Mouse (Mus musculus) right cerebral cortex, postnatal 4 days (tissue): ENCODE results near the gene Lrmda.

Experiments
- DNase-seq: peaks from one replicate; pipeline ENCODE4 v3.0.0-alpha.2; 2022

Lrmda gene

DNA sequence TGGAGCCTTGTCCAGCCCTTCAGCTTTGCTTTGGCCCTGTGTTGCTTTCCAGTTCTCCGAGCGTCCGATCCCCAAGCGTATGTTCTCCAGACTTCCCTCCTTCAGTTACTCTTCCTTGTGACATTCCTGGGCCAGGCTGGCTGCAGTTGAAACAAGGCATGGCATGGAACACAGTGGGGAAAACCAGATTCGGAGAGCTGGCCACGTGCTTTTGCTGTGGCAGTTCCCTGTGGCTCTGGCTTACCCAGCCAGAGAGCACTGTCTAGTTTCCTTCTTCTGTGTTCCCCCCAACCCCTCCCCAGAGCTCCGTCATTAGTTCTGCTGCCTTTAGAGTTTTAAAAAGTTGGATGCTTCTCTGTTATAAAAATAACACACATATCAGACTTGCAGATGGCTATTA is 147.8 kb downstream of the Lrmda start:
- DNase-seq, result no peak

GRCm38 (mm10) chr14:22168077-22168794 is 148.7 kb downstream of the Lrmda start:
- DNase-seq, result no peak

DNA sequence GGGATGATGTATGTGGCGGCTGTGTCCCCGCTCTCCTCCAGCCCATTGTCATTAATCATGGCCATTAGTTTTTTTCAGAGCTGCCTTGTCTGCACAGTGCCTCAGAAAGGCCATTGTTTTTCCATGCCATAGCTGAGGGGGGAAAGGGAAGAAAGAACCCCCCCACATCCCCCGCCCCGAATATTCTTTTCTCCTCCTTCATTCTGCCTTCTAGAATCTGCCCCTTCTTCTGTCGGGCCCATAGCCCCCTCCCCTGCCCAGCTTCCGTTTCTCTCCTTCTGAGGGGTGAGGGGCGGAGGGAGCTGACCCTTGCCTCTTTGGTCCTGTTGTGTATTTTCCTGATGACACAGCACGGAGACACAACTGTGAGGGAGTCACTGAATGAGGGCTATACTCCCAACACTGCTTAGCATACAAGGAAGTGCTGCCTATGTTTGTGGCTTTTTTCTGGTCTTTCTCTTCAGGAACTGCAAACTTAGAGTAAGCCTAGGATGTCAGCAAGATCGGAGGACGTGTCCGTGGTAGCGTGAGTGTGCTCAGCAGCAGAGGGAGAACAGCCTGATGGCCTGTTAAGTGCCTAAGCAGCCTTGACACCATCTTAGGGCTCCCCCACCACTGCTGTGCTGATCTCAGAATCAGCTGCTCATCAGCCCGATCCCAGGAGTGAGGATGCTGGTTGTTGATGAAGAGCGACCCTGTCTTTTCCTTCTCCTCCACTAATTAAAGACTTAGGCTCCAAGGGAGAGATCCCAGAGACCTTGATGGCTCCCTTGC is 149.5 kb downstream of the Lrmda start:
- no peak for DNase-seq

DNA sequence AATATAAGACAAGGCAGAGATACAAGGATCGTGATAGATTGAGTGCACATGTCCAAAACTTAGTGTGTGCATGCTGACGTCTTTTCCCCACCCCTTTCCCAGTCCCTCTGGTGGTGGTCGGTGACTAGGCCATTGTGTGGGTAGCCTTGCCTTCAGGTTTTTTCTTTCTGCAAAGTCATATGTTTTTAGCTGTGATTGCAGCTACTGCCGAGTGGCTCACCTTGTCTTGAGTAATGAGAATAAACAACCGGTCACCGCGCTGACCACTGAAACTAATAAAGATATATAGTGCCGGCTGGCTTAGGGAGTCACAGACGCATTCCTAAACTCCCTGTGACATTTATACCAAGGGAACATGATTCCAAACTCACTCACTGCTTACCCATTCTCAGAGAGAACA is 155.2 kb downstream of the Lrmda start:
- DNase-seq, result no peak

GRCm38 (mm10) chr14:22179761-22180160 is 160.2 kb downstream of the Lrmda start:
- DNase-seq, result no peak

- no peak for DNase-seq
These were observed 162.0 kb downstream of the Lrmda start for GRCm38 (mm10) chr14:22181508-22181907.

DNA sequence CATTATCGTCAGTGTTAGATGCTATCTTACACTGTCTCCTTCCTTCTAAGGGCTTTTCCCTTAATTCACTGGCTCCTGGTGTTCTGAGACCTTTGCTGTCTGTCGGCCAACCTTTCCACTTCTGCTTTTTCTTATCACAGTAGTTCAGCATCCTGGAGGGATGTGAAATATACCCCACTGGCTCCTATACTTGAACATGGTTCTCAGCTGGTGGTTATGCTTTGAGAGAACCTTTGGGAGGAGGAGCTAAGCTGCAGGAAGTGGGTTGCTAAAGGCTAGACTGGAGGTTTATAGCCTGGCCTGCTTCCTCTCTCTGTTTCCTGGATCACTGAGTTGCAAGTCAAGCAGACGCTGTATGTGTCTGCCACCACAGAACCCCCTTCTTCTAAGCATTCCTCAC is 163.7 kb downstream of the Lrmda start:
- DNase-seq, result no peak

GRCm38 (mm10) chr14:22185452-22185851 is 165.9 kb downstream of the Lrmda start:
- DNase-seq, result no peak

- DNase-seq, result no peak
These were observed 170.6 kb downstream of the Lrmda start for GRCm38 (mm10) chr14:22190111-22190510.

GRCm38 (mm10) chr14:22192185-22192584 is 172.7 kb downstream of the Lrmda start:
- DNase-seq, result no peak

GRCm38 (mm10) chr14:22198021-22198420 is 178.5 kb downstream of the Lrmda start:
- DNase-seq, result no peak

- DNase-seq, result no peak
These were observed 179.3 kb downstream of the Lrmda start for GRCm38 (mm10) chr14:22198641-22199425.

GRCm38 (mm10) chr14:22201667-22202066 is 182.2 kb downstream of the Lrmda start:
- no peak for DNase-seq

DNA sequence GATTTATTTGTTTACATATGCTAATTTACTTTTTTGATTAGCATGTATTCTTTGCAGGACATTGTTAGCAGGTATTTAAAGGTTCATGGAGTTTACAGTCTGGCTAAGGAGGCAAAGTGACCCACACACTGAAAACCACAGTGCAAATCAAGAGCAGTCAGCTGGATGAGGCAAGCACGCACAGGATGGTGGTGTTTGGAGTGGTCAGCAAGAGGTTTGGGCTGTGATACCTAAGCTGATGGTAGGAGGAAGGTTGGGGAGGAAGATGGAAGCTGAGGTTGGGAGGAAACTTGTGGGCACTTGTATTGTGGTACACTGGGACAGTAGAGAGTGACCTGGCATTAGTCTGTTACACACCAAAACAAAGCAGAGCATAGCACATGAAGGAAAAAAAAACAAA is 191.1 kb downstream of the Lrmda start:
- no peak for DNase-seq

GRCm38 (mm10) chr14:22218183-22218582 is 198.7 kb downstream of the Lrmda start:
- DNase-seq, result no peak

GRCm38 (mm10) chr14:22222038-22222437 is 202.5 kb downstream of the Lrmda start:
- DNase-seq, result no peak

- no peak for DNase-seq
These were observed 203.1 kb downstream of the Lrmda start for GRCm38 (mm10) chr14:22222574-22222973.

DNA sequence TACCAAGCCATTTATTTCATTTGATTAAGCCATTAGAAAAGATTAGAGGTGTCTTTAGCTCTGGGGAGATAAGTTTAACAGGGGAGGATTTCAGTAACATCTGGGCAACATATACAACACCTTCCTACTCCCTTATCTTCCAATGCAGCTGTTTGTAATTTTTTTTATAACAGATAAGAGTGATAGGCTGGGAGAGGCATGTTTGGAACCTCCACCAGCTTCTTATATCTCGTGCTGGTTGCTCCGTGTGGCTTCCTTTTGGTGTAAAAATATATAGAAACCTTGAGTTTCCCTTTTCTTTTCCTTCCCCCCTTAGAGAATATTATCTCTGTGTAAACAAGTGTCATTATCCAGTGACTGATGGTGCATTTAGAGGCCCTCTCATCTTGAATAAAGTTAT is 206.7 kb downstream of the Lrmda start:
- no peak for DNase-seq

GRCm38 (mm10) chr14:22228253-22228968 is 208.9 kb downstream of the Lrmda start:
- DNase-seq, result no peak

DNA sequence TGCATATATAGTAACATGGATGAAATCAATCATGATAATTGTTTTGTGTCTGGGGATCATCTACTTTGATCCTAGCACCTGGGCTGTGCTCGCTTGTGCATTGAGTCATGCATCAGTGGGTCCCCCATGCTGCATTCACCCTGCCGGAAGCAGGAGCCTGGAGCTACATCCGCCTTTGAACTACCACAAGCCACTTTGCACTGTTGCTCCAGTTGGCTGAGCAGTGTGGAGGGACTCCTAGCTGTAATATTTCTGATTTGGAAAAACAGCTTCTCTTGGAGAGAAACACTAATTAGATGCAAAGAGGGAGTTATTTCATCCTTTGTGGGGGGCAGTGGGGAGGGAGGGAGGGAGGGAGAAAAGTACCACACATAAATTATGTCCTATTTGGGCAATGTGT is 220.8 kb downstream of the Lrmda start:
- DNase-seq, result no peak

DNA sequence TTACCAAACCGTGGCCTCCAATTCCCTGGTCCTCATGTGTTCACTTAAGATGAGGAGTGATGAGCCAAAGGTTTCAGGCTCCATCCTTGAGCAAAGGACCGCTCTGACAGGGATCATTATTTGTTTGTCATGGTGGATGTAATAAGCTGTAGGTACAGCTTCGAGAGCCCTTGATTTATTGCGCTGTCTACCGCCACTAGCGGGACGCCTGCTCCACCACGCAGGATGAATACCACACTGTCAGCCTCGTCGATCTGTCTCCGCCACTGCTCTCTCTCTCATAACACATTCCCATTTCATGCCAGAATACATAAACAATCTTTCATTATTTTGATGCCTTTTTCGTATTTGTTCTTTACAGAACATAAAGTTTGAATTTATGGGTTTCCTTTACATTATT is 235.9 kb downstream of the Lrmda start:
- DNase-seq, result no peak

DNA sequence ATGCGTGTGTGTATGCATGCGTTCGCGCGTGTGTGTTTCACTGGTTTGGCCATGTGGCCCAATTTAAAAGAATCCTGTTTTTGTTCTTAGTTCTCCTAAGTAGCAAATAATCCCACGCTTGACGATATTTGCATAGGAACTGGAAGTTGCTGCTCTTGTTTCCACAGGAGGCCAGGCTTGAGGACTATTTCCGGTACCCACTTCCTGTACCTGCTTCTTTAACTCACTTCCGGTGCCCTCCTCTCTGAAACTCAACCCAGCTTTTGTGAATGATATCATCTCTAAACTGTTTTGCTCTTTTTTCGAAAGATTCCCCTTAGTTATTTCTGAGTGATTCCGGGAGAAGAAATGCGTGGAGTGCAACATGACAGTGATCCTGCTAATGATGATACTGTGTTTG is 236.8 kb downstream of the Lrmda start:
- DNase-seq, result no peak
